In the genomic region with DNA sequence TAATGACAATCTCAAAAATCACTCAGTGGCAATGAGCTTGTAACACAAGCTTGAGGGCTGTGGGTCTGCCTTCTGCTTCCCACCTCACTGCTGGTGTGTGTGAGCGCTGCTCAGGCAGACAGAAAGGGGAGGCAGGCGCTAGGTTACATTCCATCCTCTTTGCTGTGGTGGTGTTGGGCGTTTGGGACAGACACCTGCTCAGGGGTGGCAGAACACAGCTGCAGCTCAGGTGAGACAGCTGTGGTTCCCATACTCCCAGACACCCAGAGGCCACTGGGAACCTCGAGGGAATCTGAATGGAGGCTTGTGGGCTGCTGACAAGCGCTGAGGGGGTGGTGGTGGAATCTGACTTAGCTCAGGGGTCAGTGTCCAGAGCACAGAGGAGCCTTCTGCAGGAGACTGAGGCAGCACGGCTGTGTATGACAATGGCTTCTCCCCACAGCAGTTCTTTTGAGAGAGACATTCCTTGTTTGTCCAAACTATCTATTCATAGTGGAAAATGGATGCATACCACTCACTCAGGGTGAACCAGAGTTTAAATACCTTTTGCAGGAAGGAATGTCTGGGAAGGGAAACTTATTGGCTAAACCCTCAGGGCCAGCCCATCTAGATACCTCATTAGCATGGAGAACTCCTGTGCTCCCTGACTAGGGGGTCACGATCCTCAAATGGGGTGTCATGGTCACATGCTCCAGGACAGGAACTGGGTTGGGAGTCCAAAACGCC, we compare ENCODE assay signal across 14 mouse cellular contexts. TPM values are rescaled to one million over a fixed set of nuclear protein-coding genes. Genes with fewer than 3 reads are reported as not detected.
"Had no signal": no experiment of that assay in that cellular context is flagged by ENCODE, and none has a peak within 500 bp of the region (broad histone marks: within the 10 kb centered on the region; RNA-seq: fewer than 3 reads in every experiment).

No protein-coding gene starts in this region.

- H3K36me3 ChIP-seq: kidney, embryonic 15.5 days; limb, embryonic 15.5 days; lung, embryonic 15.5 days; neural tube, embryonic 12.5 days had no signal

- ATAC-seq: intestine, embryonic 16.5 days had no signal

- H3K9me3 ChIP-seq: kidney, embryonic 15.5 days; limb, embryonic 15.5 days; lung, embryonic 15.5 days; neural tube, embryonic 12.5 days had no signal

- H3K4me3 ChIP-seq: kidney, embryonic 15.5 days; limb, embryonic 15.5 days; lung, embryonic 15.5 days; neural tube, embryonic 12.5 days had no signal

- DNase-seq: kidney, postnatal 14 days; left cerebral cortex, postnatal 4 days; lung, postnatal 14 days; midbrain, embryonic 14.5 days; thymus, adult 18-20 months; thymus, postnatal 14 days had no signal

- H3K27me3 ChIP-seq: neural tube, embryonic 12.5 days had no signal

- H3K4me1 ChIP-seq: lung, embryonic 15.5 days had no signal

RNA-seq across cellular contexts. Expression of a gene that starts 10.6 kb away (rescaled TPM):
- total RNA-seq: monocyte, adult 5-6 weeks; neutrophil, adult 5-6 weeks had no signal
- polyA plus RNA-seq: macrophage had no signal
